Mouse (Mus musculus) midbrain, postnatal 0 days (tissue): ENCODE measurements at regions not wholly inside any gene's neighbourhood (a gene's known extent, or its start where the extent isn't known, plus 50 kb on each side); places are given as distances from the start of the nearest gene placed in this dataset.

ENCODE experiments used
- ATAC-seq: fragments of 200-750 bp; cut with Nextera tagmentation; 2 replicates; pipeline ENCODE4 v1.8.0; 2017; ENCODE audit warnings: moderate number of reproducible peaks, mild to moderate bottlenecking, moderate TSS enrichment, moderate library complexity; ENCODE audit not compliant: low FRiP score
- DNase-seq: peaks from one replicate; pipeline ENCODE4 v3.0.0-alpha.2; 2015; ENCODE audit warnings: low spot score
- H3K27ac ChIP-seq: fragments of 300-500 bp; sonication (generic); 2 replicates; pipeline ENCODE4 v1.5.1; 2014; ENCODE audit warnings: low read depth, mild to moderate bottlenecking, low read length, mixed read lengths
- H3K27me3 ChIP-seq: fragments of 300-500 bp; sonication (generic); 2 replicates; pipeline ENCODE4 v1.6.1; 2014; ENCODE audit warnings: low read length, control low read depth, mixed read lengths; ENCODE audit not compliant: insufficient read depth
- H3K36me3 ChIP-seq: fragments of 300-500 bp; sonication (generic); 2 replicates; pipeline ENCODE4 v1.6.1; 2014; ENCODE audit warnings: low read length, control low read depth, mixed read lengths; ENCODE audit not compliant: insufficient read depth
- H3K4me1 ChIP-seq: fragments of 300-500 bp; sonication (generic); 2 replicates; pipeline ENCODE4 v1.6.1; 2014; ENCODE audit warnings: mild to moderate bottlenecking, control low read depth, antibody characterized with exemption, low read length, mixed read lengths; ENCODE audit not compliant: insufficient read depth
- H3K4me2 ChIP-seq: fragments of 300-500 bp; sonication (generic); 2 replicates; pipeline ENCODE4 v1.6.1; 2014; ENCODE audit warnings: low read depth, mild to moderate bottlenecking, low read length, mixed read lengths; ENCODE audit not compliant: poor library complexity, severe bottlenecking
- H3K4me3 ChIP-seq: fragments of 300-500 bp; sonication (generic); 2 replicates; pipeline ENCODE4 v1.5.1; 2014; ENCODE audit warnings: low read depth, mild to moderate bottlenecking, low read length, moderate library complexity
- H3K9ac ChIP-seq: fragments of 300-500 bp; sonication (generic); replicated peaks from 2 replicates; pipeline ENCODE4 v1.6.1; 2014; ENCODE audit warnings: mild to moderate bottlenecking, low read length, moderate library complexity, mixed read lengths; ENCODE audit not compliant: poor library complexity, severe bottlenecking
- H3K9me3 ChIP-seq: fragments of 300-500 bp; sonication (generic); 2 replicates; pipeline ENCODE4 v1.6.1; 2016; ENCODE audit warnings: low read length, control low read depth
- CTCF ChIP-seq: IDR thresholded peaks from 2 replicates; pipeline ENCODE4 v1.5.1; 2016; ENCODE audit warnings: antibody characterized with exemption, mild to moderate bottlenecking
- WGBS: fragments of 180-500 bp; shearing (Covaris S2); extraction: QIAGEN DNeasy Blood & Tissue Kit; methylation state at CpG from one replicate; pipeline ENCODE4 v1.1.7; 2014; 5-methylcytosine and 5-hydroxymethylcytosine counted together

DNA sequence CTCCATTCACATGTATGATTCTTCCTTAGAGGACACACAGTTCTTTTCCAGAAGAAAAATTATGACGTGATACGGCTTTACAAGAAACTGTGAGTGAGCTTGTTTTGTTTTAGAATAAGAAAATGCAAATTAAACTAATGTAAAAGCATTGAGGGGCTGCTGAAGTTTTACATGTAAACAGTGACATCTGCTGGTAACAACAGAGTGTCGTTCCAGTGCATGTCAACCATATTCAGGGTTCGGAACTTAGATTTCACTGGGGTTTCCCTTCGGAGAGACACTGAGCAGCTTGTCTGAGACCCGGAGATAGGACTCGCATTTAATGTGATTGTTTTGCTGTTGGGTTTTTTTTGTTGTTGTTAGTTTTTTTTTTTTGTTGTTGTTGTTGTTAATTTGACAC, 148.4 kb upstream of the Ube3a start:
- H3K27me3 ChIP-seq = no peaks in the 10 kb centered on the region
- peak; percentile 84 for TF ChIP-seq CTCF
- WGBS = 44% methylated on average over 7 of the region's 7 CpGs
- H3K27ac ChIP-seq = no peak overlapping the region
- no peak overlapping the region for H3K4me2 ChIP-seq
- no peaks in the 10 kb centered on the region for H3K36me3 ChIP-seq
- ATAC-seq = no peak
- no peak overlapping the region for H3K9ac ChIP-seq
- H3K4me1 ChIP-seq = no peaks in the 10 kb centered on the region
- no peak overlapping the region for H3K4me3 ChIP-seq
- no peaks in the 10 kb centered on the region for H3K9me3 ChIP-seq
- peak; percentile 78 for DNase-seq
